Mouse (Mus musculus) forebrain, embryonic 15.5 days (tissue): ENCODE results near the gene Bag5. TPM values are rescaled to one million over a fixed set of nuclear protein-coding genes. Genes with fewer than 3 reads are reported as not detected.
"Not testable (repeated sequence)": the region's sequence is repeated elsewhere in the genome, so short reads cannot be mapped to it uniquely, and the experiment has no call there.

ENCODE experiments used
- ATAC-seq: fragments of 200-750 bp; cut with Nextera tagmentation; replicated peaks from 2 replicates; pipeline ENCODE4 v1.8.0; 2017; ENCODE audit warnings: mild to moderate bottlenecking, moderate TSS enrichment, moderate library complexity
- H3K27ac ChIP-seq: fragments of 300-500 bp; sonication (generic); replicated peaks from 2 replicates; pipeline ENCODE4 v1.5.1; 2015; ENCODE audit warnings: mild to moderate bottlenecking, inconsistent platforms
- H3K27me3 ChIP-seq: fragments of 300-500 bp; sonication (generic); 2 replicates; pipeline ENCODE4 v1.6.1; 2015; ENCODE audit warnings: inconsistent platforms
- H3K36me3 ChIP-seq: fragments of 300-500 bp; sonication (generic); 2 replicates; pipeline ENCODE4 v1.6.1; 2015; ENCODE audit warnings: mild to moderate bottlenecking, inconsistent platforms
- H3K4me1 ChIP-seq: fragments of 300-500 bp; sonication (generic); 2 replicates; pipeline ENCODE4 v1.6.1; 2015; ENCODE audit warnings: inconsistent platforms
- H3K4me2 ChIP-seq: fragments of 300-500 bp; sonication (generic); replicated peaks from 2 replicates; pipeline ENCODE4 v1.6.1; 2015; ENCODE audit warnings: mild to moderate bottlenecking, inconsistent platforms
- H3K4me3 ChIP-seq: fragments of 300-500 bp; sonication (generic); 2 replicates; pipeline ENCODE4 v1.5.1; 2015; ENCODE audit warnings: mild to moderate bottlenecking, inconsistent platforms
- H3K9ac ChIP-seq: fragments of 300-500 bp; sonication (generic); replicated peaks from 2 replicates; pipeline ENCODE4 v1.6.1; 2015; ENCODE audit warnings: mild to moderate bottlenecking, inconsistent platforms
- H3K9me3 ChIP-seq: fragments of 300-500 bp; sonication (generic); 2 replicates; pipeline ENCODE4 v1.6.1; 2016; ENCODE audit warnings: inconsistent platforms
- WGBS: fragments of 180-500 bp; shearing (Covaris S2); methylation state at CpG from one replicate; pipeline ENCODE4 v1.1.7; 2015; ENCODE audit warnings: mixed read lengths; 5-methylcytosine and 5-hydroxymethylcytosine counted together
- polyA plus RNA-seq: library from polyadenylated mRNA; unstranded; fragments of >200 nt; fragmentation: Nextera tagmentation; extraction: Ambion mirVana; gene quantifications from 2 replicates; pipeline ENCODE4 v1.2.1, GENCODE M21; 2015

Bag5 gene
- polyA plus RNA-seq, 1 experiment from 2014 or later: 69.1 TPM

DNA sequence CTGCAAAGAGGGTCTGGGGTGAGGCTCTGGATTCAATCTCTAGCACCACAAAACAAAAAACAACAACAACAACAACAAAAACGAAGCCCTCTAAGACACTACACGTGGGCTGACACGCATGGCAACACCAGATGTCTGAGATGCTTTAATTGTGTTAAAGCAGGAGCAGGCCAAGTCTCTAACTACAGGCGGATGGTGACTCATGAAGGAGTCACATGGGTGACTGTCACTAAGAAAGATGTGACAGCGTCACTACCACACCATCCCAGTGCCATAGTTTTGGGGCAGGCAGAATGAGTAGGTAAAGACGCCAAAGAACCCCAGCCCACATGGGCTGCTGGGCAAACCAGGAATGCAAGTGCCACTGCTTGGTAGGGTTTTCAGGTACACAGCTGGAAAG is 39.4 kb upstream of the Bag5 start:
- H3K9me3 ChIP-seq: no peaks in the 10 kb centered on the region
- 88% methylated on average over 6 of the region's 6 CpGs for WGBS
- no peak overlapping the region for H3K9ac ChIP-seq
- no peaks in the 10 kb centered on the region for H3K36me3 ChIP-seq
- H3K27me3 ChIP-seq: no peaks in the 10 kb centered on the region
- no peak overlapping the region for H3K4me2 ChIP-seq
- H3K4me1 ChIP-seq: peaks cover under 1% of the 10 kb centered on the region; the same call in 1 of the 2 replicates
- ATAC-seq: no peak
- no peak overlapping the region for H3K27ac ChIP-seq
- no peak overlapping the region for H3K4me3 ChIP-seq

DNA sequence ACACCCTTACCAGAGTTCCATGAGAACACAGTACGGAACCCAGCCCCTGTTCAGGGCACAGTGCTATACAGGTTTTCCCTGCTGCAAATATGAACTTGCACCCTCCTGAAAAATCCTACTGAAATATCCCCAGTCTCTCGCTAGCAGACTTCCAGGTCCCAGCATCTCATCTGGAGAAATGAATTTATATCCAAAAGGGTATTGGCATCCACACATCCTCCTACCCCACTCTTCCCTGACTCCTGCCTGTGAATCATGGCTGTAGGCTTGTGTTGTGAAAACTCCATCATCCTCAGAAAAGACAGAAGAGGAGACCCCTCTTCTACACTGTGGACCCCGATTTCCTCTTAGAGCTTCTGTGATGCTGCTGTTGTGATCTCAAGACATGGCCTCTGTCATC is 37.7 kb upstream of the Bag5 start:
- H3K27me3 ChIP-seq: no peaks in the 10 kb centered on the region
- peaks cover 3% of the 10 kb centered on the region; the same call in 1 of the 2 replicates for H3K4me1 ChIP-seq
- no peaks in the 10 kb centered on the region for H3K9me3 ChIP-seq
- no peak overlapping the region for H3K9ac ChIP-seq
- 94% methylated on average over 3 of the region's 3 CpGs for WGBS
- no peak overlapping the region for H3K4me3 ChIP-seq
- ATAC-seq: no peak
- H3K4me2 ChIP-seq: no peak overlapping the region
- no peak overlapping the region for H3K27ac ChIP-seq
- H3K36me3 ChIP-seq: no peaks in the 10 kb centered on the region

DNA sequence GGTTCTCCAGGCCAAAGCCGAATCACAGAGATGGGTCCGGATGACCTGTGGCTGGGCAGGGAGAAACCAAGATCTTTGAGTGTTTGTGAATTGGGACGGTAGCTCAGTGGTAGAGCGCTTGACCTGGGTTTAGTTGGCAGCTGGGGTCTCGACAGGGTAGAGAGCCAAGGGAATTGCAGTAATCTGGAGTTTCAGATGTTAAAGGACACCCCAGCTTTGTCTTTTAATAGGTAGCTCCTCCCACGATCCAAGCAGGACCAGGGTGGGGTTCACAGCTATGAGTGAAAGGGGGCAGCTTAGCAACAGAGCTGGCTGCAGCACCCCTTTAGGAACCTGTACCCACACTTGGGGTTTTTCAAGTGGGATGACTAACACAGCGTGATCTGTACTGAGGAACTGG is 34.4 kb upstream of the Bag5 start:
- no peaks in the 10 kb centered on the region for H3K27me3 ChIP-seq
- no peaks in the 10 kb centered on the region for H3K36me3 ChIP-seq
- no peak overlapping the region for H3K27ac ChIP-seq
- no peak overlapping the region for H3K4me3 ChIP-seq
- WGBS: 88% methylated on average over 7 of the region's 7 CpGs
- no peak overlapping the region for H3K4me2 ChIP-seq
- H3K9me3 ChIP-seq: no peaks in the 10 kb centered on the region
- ATAC-seq: no peak
- H3K9ac ChIP-seq: no peak overlapping the region
- H3K4me1 ChIP-seq: peaks cover 3% of the 10 kb centered on the region; the same call in 1 of the 2 replicates

DNA sequence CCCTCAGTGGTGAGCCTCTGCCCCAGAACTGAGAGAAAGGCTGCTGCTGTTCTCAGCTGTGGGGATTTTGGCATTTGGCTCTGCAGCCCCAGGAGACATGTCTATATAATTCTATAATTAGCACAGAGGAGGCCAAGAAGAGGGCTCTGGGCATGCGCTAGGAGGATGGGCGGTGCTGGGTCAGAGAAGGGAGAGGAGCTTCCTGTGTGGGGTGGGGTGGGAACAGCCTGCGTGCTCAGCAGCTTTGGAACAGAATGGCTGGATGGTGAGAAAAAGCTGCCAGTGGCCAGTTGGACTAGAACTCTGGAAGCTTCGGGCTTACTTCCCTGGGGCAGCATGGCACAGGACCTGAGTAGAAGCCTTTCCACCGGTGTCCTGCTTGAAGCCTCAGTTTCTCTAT is 33.0 kb upstream of the Bag5 start:
- 74% methylated on average over 5 of the region's 5 CpGs for WGBS
- no peak for ATAC-seq
- no peak overlapping the region for H3K4me2 ChIP-seq
- no peak overlapping the region for H3K4me3 ChIP-seq
- peaks cover 3% of the 10 kb centered on the region; the same call in 1 of the 2 replicates for H3K4me1 ChIP-seq
- H3K9me3 ChIP-seq: no peaks in the 10 kb centered on the region
- H3K27me3 ChIP-seq: no peaks in the 10 kb centered on the region
- H3K9ac ChIP-seq: no peak overlapping the region
- H3K36me3 ChIP-seq: no peaks in the 10 kb centered on the region
- H3K27ac ChIP-seq: no peak overlapping the region

DNA sequence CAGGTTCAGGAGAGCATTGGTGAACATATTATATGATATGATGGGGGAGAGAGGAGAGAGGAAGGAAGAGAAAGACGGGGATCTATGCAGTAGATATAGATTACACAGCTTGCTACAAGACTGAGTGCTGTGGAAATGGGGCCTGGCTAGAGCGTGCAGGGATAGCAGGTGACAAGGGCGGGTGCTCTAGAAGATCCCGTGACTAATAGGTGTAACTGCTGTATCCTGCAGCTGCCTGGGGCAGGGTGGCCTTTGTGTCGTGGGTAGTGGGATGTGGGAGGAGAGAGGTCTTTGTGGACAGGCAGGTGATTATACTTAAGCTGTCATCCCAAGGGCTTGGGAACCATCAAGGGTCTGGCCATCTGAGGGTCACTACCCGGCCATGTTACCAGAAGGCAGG is 32.2 kb upstream of the Bag5 start:
- Histone ChIP-seq H3K4me3 (no peak overlapping the region), H3K9ac (no peak overlapping the region), H3K4me1 (peaks cover 3% of the 10 kb centered on the region; the same call in 1 of the 2 replicates), H3K9me3 (no peaks in the 10 kb centered on the region), H3K27me3 (no peaks in the 10 kb centered on the region), H3K36me3 (no peaks in the 10 kb centered on the region), H3K4me2 (no peak overlapping the region), H3K27ac (no peak overlapping the region)
- ATAC-seq: no peak
- WGBS: 82% methylated on average over 6 of the region's 6 CpGs

DNA sequence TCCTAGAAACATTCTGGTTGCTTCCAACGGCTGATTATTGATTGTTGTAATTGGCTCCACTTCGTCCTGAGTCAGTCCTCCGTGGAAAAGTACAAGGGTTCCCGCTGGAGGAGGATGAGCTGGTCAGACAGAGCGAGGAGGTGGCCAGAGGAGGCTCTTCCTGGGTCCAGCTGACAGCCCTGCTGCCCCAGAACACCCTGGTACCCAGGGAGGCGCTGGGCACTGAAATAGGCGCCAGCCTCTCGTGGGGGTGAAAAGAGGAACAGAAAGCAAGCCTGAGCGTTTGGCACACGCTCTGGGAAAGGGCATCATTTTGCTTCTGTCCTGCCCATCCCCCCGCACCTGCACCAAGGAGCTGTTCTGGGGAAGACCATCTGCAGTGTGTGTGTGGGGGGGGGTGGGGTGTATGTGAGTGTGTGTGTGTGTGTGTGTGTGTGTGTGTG is 30.9 kb upstream of the Bag5 start:
- Histone ChIP-seq H3K36me3 (no peaks in the 10 kb centered on the region), H3K9ac (no peak overlapping the region), H3K27ac (no peak overlapping the region), H3K27me3 (no peaks in the 10 kb centered on the region), H3K4me3 (no peak overlapping the region), H3K4me1 (peaks cover 3% of the 10 kb centered on the region; the same call in 1 of the 2 replicates), H3K4me2 (no peak overlapping the region), H3K9me3 (no peaks in the 10 kb centered on the region)
- 79% methylated on average over 11 of the region's 11 CpGs for WGBS
- ATAC-seq: no peak

DNA sequence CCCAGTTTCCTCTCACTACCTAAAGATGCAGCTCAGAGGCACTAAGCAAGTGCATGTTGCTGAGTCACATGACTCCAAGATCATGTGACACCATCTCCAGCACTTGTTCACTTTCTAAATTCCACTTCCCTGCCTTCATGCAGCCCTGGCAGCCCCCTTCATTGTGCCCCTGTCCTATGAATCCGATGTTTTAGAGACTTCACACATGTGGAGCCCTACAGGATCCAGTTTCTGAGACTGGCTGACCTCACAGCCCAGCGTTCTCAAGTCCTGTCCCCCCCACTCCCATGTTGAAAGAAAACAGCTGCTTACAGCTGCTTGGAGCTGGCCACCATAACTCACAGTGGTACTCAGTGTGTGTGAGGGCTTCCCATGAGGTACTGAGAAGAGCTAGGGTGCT is 30.4 kb upstream of the Bag5 start:
- Histone ChIP-seq H3K4me2 (no peak overlapping the region), H3K9me3 (no peaks in the 10 kb centered on the region), H3K27me3 (no peaks in the 10 kb centered on the region), H3K27ac (no peak overlapping the region), H3K4me3 (no peak overlapping the region), H3K36me3 (no peaks in the 10 kb centered on the region), H3K9ac (no peak overlapping the region), H3K4me1 (peaks cover 3% of the 10 kb centered on the region; the same call in 1 of the 2 replicates)
- 79% methylated on average over 2 of the region's 2 CpGs for WGBS
- no peak for ATAC-seq

DNA sequence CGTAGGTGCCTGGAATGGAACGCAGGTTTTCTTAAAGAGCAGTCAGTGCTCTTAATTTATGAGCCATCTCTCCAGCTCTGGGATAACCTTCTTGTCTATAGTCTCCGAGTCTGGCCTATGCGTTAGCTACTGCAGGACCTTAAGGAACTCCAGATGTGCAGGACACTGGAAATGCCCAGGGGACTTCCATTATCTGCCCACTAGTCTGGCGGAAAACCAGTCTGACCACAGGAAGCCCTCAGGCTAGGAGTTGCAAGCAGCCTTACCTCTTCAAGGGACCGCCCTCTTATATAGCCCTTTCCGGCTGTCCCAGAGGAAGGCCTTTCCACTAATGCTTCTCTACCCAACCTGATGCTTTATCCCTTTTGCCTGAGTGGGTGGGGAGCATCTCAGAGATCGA is 28.3 kb upstream of the Bag5 start:
- peaks cover 3% of the 10 kb centered on the region; the same call in 1 of the 2 replicates for H3K4me1 ChIP-seq
- ATAC-seq: no peak
- no peaks in the 10 kb centered on the region for H3K9me3 ChIP-seq
- 85% methylated on average over 8 of the region's 8 CpGs for WGBS
- no peak overlapping the region for H3K9ac ChIP-seq
- no peaks in the 10 kb centered on the region for H3K36me3 ChIP-seq
- no peaks in the 10 kb centered on the region for H3K27me3 ChIP-seq
- no peak overlapping the region for H3K4me2 ChIP-seq
- H3K27ac ChIP-seq: no peak overlapping the region
- H3K4me3 ChIP-seq: no peak overlapping the region

DNA sequence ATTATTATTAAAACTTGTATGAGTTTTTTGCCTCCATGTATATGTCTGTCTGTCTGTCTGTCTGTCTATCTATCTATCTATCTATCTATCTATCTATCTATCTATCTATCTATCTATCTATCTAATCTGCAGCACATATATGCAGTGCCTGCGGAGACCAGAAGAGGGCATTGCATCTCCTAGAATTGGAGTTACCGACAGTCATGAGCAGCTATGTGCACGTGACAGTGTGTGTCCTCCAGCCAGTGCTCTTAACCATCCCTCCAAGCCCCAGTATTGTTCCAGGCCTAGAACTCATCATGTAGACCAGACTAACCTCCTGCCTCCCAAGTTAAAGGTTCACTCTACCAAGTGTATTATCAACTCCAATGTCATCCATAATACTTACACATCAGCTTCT is 25.7 kb upstream of the Bag5 start:
- WGBS: 7% methylated on average over 3 of the region's 3 CpGs
- no peak overlapping the region for H3K4me2 ChIP-seq
- no peaks in the 10 kb centered on the region for H3K27me3 ChIP-seq
- ATAC-seq: no peak
- H3K4me1 ChIP-seq: no peaks in the 10 kb centered on the region
- no peak overlapping the region for H3K27ac ChIP-seq
- no peak overlapping the region for H3K4me3 ChIP-seq
- no peaks in the 10 kb centered on the region for H3K36me3 ChIP-seq
- no peak overlapping the region for H3K9ac ChIP-seq
- no peaks in the 10 kb centered on the region for H3K9me3 ChIP-seq

DNA sequence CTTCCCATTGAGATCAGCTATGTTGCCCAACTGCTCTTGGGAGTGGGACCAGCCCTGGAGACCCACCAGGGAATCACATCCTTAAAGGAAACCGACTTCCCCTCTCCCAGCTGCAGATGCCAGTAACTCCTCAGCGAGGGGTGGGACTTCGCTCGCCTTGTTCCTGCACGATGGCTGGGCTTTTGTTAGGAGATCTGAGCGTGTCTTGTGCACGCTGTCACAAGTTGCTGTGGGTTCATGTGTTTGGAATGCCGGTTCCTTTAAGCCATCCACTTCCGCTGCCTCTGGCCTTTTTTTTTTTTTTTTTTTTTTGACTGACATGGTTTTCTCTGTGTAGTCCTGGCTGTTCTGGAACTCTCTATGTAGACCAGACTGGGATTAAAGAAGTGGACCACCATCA is 24.3 kb upstream of the Bag5 start:
- Histone ChIP-seq H3K36me3 (no peaks in the 10 kb centered on the region), H3K9ac (no peak overlapping the region), H3K4me3 (no peak overlapping the region), H3K4me2 (no peak overlapping the region), H3K27ac (no peak overlapping the region), H3K27me3 (no peaks in the 10 kb centered on the region), H3K9me3 (no peaks in the 10 kb centered on the region), H3K4me1 (peaks cover 5% of the 10 kb centered on the region)
- 65% methylated on average over 9 of the region's 9 CpGs for WGBS
- ATAC-seq: no peak

DNA sequence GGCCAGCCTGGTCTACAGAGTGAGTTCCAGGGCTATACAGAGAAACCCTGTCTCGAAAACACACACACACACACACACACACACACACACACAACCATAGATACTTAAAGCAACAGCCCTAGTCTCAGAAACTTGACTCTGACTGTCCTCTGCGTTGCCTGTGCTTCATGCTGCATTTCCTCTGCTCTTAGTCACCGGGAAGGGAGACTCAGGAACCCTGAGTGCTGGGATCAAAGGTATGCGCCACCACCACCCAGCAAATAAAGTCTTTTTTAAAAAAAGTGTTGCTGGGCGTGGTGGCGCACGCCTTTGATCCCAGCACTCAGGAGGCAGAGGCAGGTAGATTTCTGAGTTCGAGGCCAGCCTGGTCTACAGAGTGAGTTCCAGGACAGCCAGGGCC is 23.6 kb upstream of the Bag5 start:
- H3K4me2 ChIP-seq, H3K9ac ChIP-seq, H3K9me3 ChIP-seq, H3K4me3 ChIP-seq, H3K36me3 ChIP-seq, H3K27ac ChIP-seq, H3K27me3 ChIP-seq, ATAC-seq: not testable (repeated sequence)
- peaks cover 10% of the 10 kb centered on the region for H3K4me1 ChIP-seq
- 89% methylated on average over 8 of the region's 8 CpGs for WGBS

DNA sequence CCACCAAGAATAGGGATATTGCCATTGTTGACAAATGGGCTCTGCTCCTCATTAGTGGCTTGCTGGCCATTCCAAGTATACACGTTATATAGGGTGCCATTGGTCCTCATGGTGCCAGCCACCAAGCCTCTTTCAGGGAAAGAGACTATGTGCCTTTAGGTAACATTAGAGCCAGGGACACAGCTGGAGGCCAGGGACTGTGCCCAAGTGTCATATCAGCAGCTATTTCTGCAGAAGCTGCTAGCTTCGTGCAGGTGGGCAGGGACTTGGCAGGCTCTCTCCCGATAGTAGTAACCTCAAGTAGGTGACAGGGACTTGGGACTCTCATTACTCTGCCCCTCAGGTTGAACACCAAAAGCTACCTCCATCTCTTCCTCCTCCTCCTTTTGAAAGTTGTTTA is 21.9 kb upstream of the Bag5 start:
- Histone ChIP-seq H3K27me3 (no peaks in the 10 kb centered on the region), H3K36me3 (no peaks in the 10 kb centered on the region; the same call in 1 of the 2 replicates), H3K9me3 (no peaks in the 10 kb centered on the region), H3K4me2 (no peak overlapping the region), H3K27ac (no peak overlapping the region), H3K4me3 (no peak overlapping the region), H3K9ac (no peak overlapping the region), H3K4me1 (peaks cover 10% of the 10 kb centered on the region)
- ATAC-seq: no peak
- WGBS: 87% methylated on average over 3 of the region's 3 CpGs

DNA sequence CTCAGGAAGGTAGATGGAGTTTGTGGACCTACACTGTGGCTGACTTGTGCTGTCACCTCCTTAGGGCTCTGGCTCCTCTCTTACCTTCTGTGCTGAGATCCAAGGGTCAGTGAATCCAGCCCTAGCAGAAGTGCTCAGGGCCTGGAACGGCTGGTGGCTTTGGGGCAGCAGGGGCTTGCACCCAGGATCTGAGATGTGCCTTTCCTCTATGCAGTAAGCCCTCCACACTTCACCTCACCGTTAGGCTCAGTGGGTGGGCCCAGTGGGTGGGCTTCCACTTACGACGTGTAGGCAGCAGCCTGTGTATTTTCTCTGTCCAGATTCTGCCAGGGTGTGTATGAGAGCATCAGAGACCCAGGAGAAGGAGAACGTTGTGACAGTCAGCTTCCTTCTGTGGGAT is 19.9 kb upstream of the Bag5 start:
- H3K9me3 ChIP-seq: no peaks in the 10 kb centered on the region
- no peaks in the 10 kb centered on the region for H3K27me3 ChIP-seq
- no peak overlapping the region for H3K27ac ChIP-seq
- no peaks in the 10 kb centered on the region; the same call in 1 of the 2 replicates for H3K36me3 ChIP-seq
- peaks cover 10% of the 10 kb centered on the region for H3K4me1 ChIP-seq
- WGBS: 57% methylated on average over 5 of the region's 5 CpGs
- no peak overlapping the region; the same call in 1 of the 2 replicates for H3K9ac ChIP-seq
- ATAC-seq: peak; percentile 55
- no peak overlapping the region for H3K4me3 ChIP-seq
- H3K4me2 ChIP-seq: no peak overlapping the region
